Mouse (Mus musculus) heart, postnatal 0 days (tissue): ENCODE measurements around the gene Atrip. TPM values are rescaled to one million over a fixed set of nuclear protein-coding genes. Genes with fewer than 3 reads are reported as not detected.

Experiments
- ATAC-seq: fragments of 200-750 bp; cut with Nextera tagmentation; 2 replicates; pipeline ENCODE4 v1.8.0; 2017; ENCODE audit warnings: low read depth, moderate number of reproducible peaks, moderate library complexity; ENCODE audit not compliant: insufficient read depth
- DNase-seq: peaks from one replicate; pipeline ENCODE4 v3.0.0-alpha.2; 2016; ENCODE audit warnings: low spot score
- H3K27ac ChIP-seq: fragments of 300-500 bp; sonication (generic); 2 replicates; pipeline ENCODE4 v1.5.1; 2014; ENCODE audit warnings: low read depth, mild to moderate bottlenecking
- H3K27me3 ChIP-seq: fragments of 300-500 bp; sonication (generic); 2 replicates; pipeline ENCODE4 v1.6.1; 2014; ENCODE audit warnings: low read length, mixed read lengths; ENCODE audit not compliant: control insufficient read depth, insufficient read depth
- H3K36me3 ChIP-seq: fragments of 300-500 bp; sonication (generic); replicated peaks from 2 replicates; pipeline ENCODE4 v1.6.1; 2014; ENCODE audit warnings: low read length, mixed read lengths; ENCODE audit not compliant: control insufficient read depth, insufficient read depth
- H3K4me1 ChIP-seq: fragments of 300-500 bp; sonication (generic); 2 replicates; pipeline ENCODE4 v1.6.1; 2014; ENCODE audit warnings: antibody characterized with exemption; ENCODE audit not compliant: control insufficient read depth, insufficient read depth
- H3K4me2 ChIP-seq: fragments of 300-500 bp; sonication (generic); 2 replicates; pipeline ENCODE4 v1.6.1; 2014; ENCODE audit warnings: low read depth, mild to moderate bottlenecking, low read length, moderate library complexity
- H3K4me3 ChIP-seq: fragments of 300-500 bp; sonication (generic); 2 replicates; pipeline ENCODE4 v1.5.1; 2014; ENCODE audit warnings: low read depth, low read length
- H3K9ac ChIP-seq: fragments of 300-500 bp; sonication (generic); replicated peaks from 2 replicates; pipeline ENCODE4 v1.6.1; 2014; ENCODE audit warnings: low read depth, low read length, mixed read lengths
- H3K9me3 ChIP-seq: fragments of 300-500 bp; sonication (generic); replicated peaks from 2 replicates; pipeline ENCODE4 v1.6.1; 2016; ENCODE audit warnings: low read length; ENCODE audit not compliant: control insufficient read depth
- CTCF ChIP-seq: IDR thresholded peaks from 2 replicates; pipeline ENCODE4 v1.5.1; 2016; ENCODE audit warnings: antibody characterized with exemption, control low read depth, low read depth
- EP300 ChIP-seq: IDR thresholded peaks from 2 replicates; pipeline ENCODE4 v1.6.1; 2016; ENCODE audit warnings: antibody characterized with exemption, low read depth
- WGBS: fragments of 180-500 bp; shearing (Covaris S2); extraction: QIAGEN DNeasy Blood & Tissue Kit; methylation state at CpG from one replicate; pipeline ENCODE4 v1.1.7; 2014; 5-methylcytosine and 5-hydroxymethylcytosine counted together
- polyA plus RNA-seq: library from polyadenylated mRNA; unstranded; fragments of >200 nt; fragmentation: Nextera tagmentation; extraction: Ambion mirVana; gene quantifications from 2 replicates; pipeline ENCODE4 v1.2.1, GENCODE M21; 2015
- total RNA-seq: library from RNA; depleted of rRNA; stranded (reverse); fragments of >200 nt; gene quantifications from 2 replicates; pipeline ENCODE4 v1.2.3, GENCODE M21; 2014; ENCODE audit warnings: low replicate concordance

The Atrip gene
- total and polyA plus RNA-seq, 2 experiments from 2014 or later = 11.7 to 17.1 TPM

- Histone ChIP-seq H3K27me3 (no peaks in the 10 kb centered on the region), H3K9ac (peak overlapping the region; percentile 54), H3K4me1 (0 out of 2 replicates have a peak, but pooled peaks cover 16% of the 10 kb centered on the region), H3K9me3 (no peaks in the 10 kb centered on the region), H3K4me3 (peak overlapping the region; percentile 39), H3K4me2 (peak overlapping the region; percentile 59), H3K36me3 (peaks cover 40% of the 10 kb centered on the region), H3K27ac (peak overlapping the region; percentile 84)
- TF ChIP-seq CTCF (no peak), EP300 (no peak)
- DNase-seq (no peak), ATAC-seq (no peak)
- 88% methylated on average over 19 of the region's 19 CpGs for WGBS
These were observed 15.7 kb downstream of the Atrip start for GRCm38 (mm10) chr9:109058006-109058765.

- H3K27me3 ChIP-seq = no peaks in the 10 kb centered on the region
- 85% methylated on average over 5 of the region's 5 CpGs for whole genome bisulfite sequencing
- H3K4me3 ChIP-seq = no peak overlapping the region
- DNase-seq (no peak), ATAC-seq (no peak)
- H3K27ac ChIP-seq = no peak overlapping the region
- peaks cover 35% of the 10 kb centered on the region for H3K36me3 ChIP-seq
- TF ChIP-seq EP300 (no peak), CTCF (no peak)
- H3K9ac ChIP-seq = no peak overlapping the region; the same call in 1 of the 2 replicates
- no peaks in the 10 kb centered on the region for H3K9me3 ChIP-seq
- H3K4me1 ChIP-seq = 0 out of 2 replicates have a peak, but pooled peaks cover 16% of the 10 kb centered on the region
- H3K4me2 ChIP-seq = no peak overlapping the region
These were observed 16.4 kb downstream of the Atrip start for GRCm38 (mm10) chr9:109057543-109057942.

GRCm38 (mm10) chr9:109056916-109057315 is 17.0 kb downstream of the Atrip start:
- WGBS = 74% methylated on average over 4 of the region's 4 CpGs
- Histone ChIP-seq H3K4me2 (no peak overlapping the region), H3K36me3 (peaks cover 37% of the 10 kb centered on the region), H3K9me3 (no peaks in the 10 kb centered on the region), H3K27ac (no peak overlapping the region), H3K4me1 (0 out of 2 replicates have a peak, but pooled peaks cover 16% of the 10 kb centered on the region), H3K4me3 (no peak overlapping the region), H3K27me3 (no peaks in the 10 kb centered on the region), H3K9ac (no peak overlapping the region)
- DNase-seq (no peak), ATAC-seq (no peak)
- no peak for TF ChIP-seq EP300
- no peak for TF ChIP-seq CTCF

- H3K4me1 ChIP-seq = 0 out of 2 replicates have a peak, but pooled peaks cover 16% of the 10 kb centered on the region
- no peak overlapping the region for H3K27ac ChIP-seq
- no peaks in the 10 kb centered on the region for H3K27me3 ChIP-seq
- no peak for ATAC-seq
- H3K4me2 ChIP-seq = no peak overlapping the region
- no peak for TF ChIP-seq CTCF
- no peak for DNase-seq
- 90% methylated on average over 17 of the region's 17 CpGs for WGBS
- H3K4me3 ChIP-seq = no peak overlapping the region
- H3K9ac ChIP-seq = no peak overlapping the region
- H3K9me3 ChIP-seq = no peaks in the 10 kb centered on the region
- peaks cover 41% of the 10 kb centered on the region for H3K36me3 ChIP-seq
These were observed 17.7 kb downstream of the Atrip start for GRCm38 (mm10) chr9:109056081-109056690.

- peak overlapping the region; percentile 55 for H3K4me2 ChIP-seq
- ATAC-seq (no peak), DNase-seq (no peak)
- 0 out of 2 replicates have a peak, but pooled peaks cover 16% of the 10 kb centered on the region for H3K4me1 ChIP-seq
- peaks cover 41% of the 10 kb centered on the region for H3K36me3 ChIP-seq
- no peaks in the 10 kb centered on the region for H3K9me3 ChIP-seq
- H3K27me3 ChIP-seq = no peaks in the 10 kb centered on the region
- H3K4me3 ChIP-seq = peak overlapping the region; percentile 33
- peak overlapping the region; percentile 3 for H3K9ac ChIP-seq
- peak overlapping the region; percentile 83 for H3K27ac ChIP-seq
- TF ChIP-seq EP300 (no peak), CTCF (no peak)
- 88% methylated on average over 12 of the region's 12 CpGs for WGBS
These were observed 18.5 kb downstream of the Atrip start for GRCm38 (mm10) chr9:109055271-109056030.
